Mouse (Mus musculus) 3T3-L1 (cell line): ENCODE measurements around the gene Pxmp2.

Source experiments
- DNase-seq: peaks from one replicate; pipeline ENCODE4 v3.0.0-alpha.2; 2015; ENCODE audit warnings: low read depth, low spot score

Gene Pxmp2

GRCm38 (mm10) chr5:110230780-110231461, 55.1 kb downstream of the Pxmp2 start, which contains the start of gene Ankle2:
Gene Ankle2, plus strand, starts transcription at chr5:110231004.
- peak; percentile 88 for DNase-seq

- DNase-seq: no peak
Measured at GRCm38 (mm10) chr5:110230401-110230779, 55.6 kb downstream of the Pxmp2 start.

GRCm38 (mm10) chr5:110227336-110227883, 58.6 kb downstream of the Pxmp2 start:
- DNase-seq: no peak

GRCm38 (mm10) chr5:110225056-110225455, 60.9 kb downstream of the Pxmp2 start:
- DNase-seq: no peak
